Mouse (Mus musculus) cerebellum, adult 2 months (tissue): ENCODE results near the gene Eif4h. TPM values are rescaled to one million over a fixed set of nuclear protein-coding genes. Genes with fewer than 3 reads are reported as not detected.

ENCODE experiments used
- DNase-seq, 2 experiments: peaks; one replicate each; pipeline ENCODE4 v3.0.0; 2021
- H3K27ac ChIP-seq: fragments of 200-500 bp; 2 replicates; pipeline ENCODE4 v1.5.1; 2012; ENCODE audit warnings: low read length, control low read depth, inconsistent platforms; ENCODE audit not compliant: insufficient read depth
- H3K27me3 ChIP-seq: fragments of 200-500 bp; 2 replicates; pipeline ENCODE4 v1.6.1; 2012; ENCODE audit warnings: inconsistent platforms, mild to moderate bottlenecking, low read length, moderate library complexity; ENCODE audit not compliant: control insufficient read depth, insufficient read depth
- H3K4me1 ChIP-seq: fragments of 200-500 bp; 2 replicates; pipeline ENCODE4 v1.6.1; 2011; ENCODE audit warnings: low read length; ENCODE audit not compliant: control insufficient read depth, insufficient read depth
- H3K4me3 ChIP-seq: fragments of 200-500 bp; replicated peaks from 2 replicates; pipeline ENCODE3; 2011; ENCODE audit warnings: mild to moderate bottlenecking, low read depth, low read length, control low read depth; ENCODE audit not compliant: insufficient read depth
- CTCF ChIP-seq: fragments of 200-500 bp; IDR thresholded peaks from 2 replicates; pipeline ENCODE4 v1.5.1; 2011; ENCODE audit warnings: low read depth, mild to moderate bottlenecking, control low read depth, low read length, moderate library complexity, borderline replicate concordance; ENCODE audit not compliant: insufficient read depth
- POLR2A ChIP-seq: fragments of 200-500 bp; IDR thresholded peaks from 2 replicates; pipeline ENCODE4 v1.6.1; 2011; ENCODE audit warnings: low read length, control low read depth, borderline replicate concordance; ENCODE audit not compliant: insufficient read depth
- WGBS: fragments of 180-500 bp; shearing (Covaris S2); methylation state at CpG from one replicate; pipeline ENCODE4 v1.1.7; 2018; 5-methylcytosine and 5-hydroxymethylcytosine counted together
- polyA plus RNA-seq: library from polyadenylated mRNA; depleted of rRNA; stranded (reverse); fragments of >200 nt; gene quantifications from 2 replicates; pipeline ENCODE4 v1.2.3, GENCODE M21; 2012

Gene Eif4h
- polyA plus RNA-seq, 1 experiment, result 379 TPM

- WGBS, result 76% methylated on average over 8 of the region's 8 CpGs
- no peaks in the 10 kb centered on the region for H3K4me1 ChIP-seq
- H3K27me3 ChIP-seq, result no peaks in the 10 kb centered on the region
- TF ChIP-seq POLR2A, result no peak
- no peak for TF ChIP-seq CTCF
- DNase-seq, result no peak
- no peak overlapping the region for H3K27ac ChIP-seq
- H3K4me3 ChIP-seq, result no peak overlapping the region
These were observed 25.0 kb downstream of the Eif4h start for GRCm38 (mm10) chr5:134614296-134614695.

- Histone ChIP-seq H3K4me1 (no peaks in the 10 kb centered on the region), H3K27me3 (no peaks in the 10 kb centered on the region), H3K4me3 (no peak overlapping the region), H3K27ac (no peak overlapping the region)
- WGBS, result 89% methylated on average over 9 of the region's 9 CpGs
- TF ChIP-seq POLR2A (no peak), CTCF (no peak)
- no peak for DNase-seq
These were observed 25.6 kb downstream of the Eif4h start for GRCm38 (mm10) chr5:134613727-134614126.

GRCm38 (mm10) chr5:134611810-134612521 lies 27.3 kb downstream of the Eif4h start:
- WGBS, result 47% methylated on average over 8 of the region's 8 CpGs
- Histone ChIP-seq H3K4me1 (no peaks in the 10 kb centered on the region), H3K27ac (no peak overlapping the region), H3K4me3 (no peak overlapping the region), H3K27me3 (no peaks in the 10 kb centered on the region)
- DNase-seq, result no peak
- TF ChIP-seq CTCF, result no peak
- no peak for TF ChIP-seq POLR2A

GRCm38 (mm10) chr5:134609916-134610643 lies 29.2 kb downstream of the Eif4h start:
- H3K4me1 ChIP-seq, result no peaks in the 10 kb centered on the region
- DNase-seq, result no peak
- TF ChIP-seq CTCF, result no peak
- no peak for TF ChIP-seq POLR2A
- no peak overlapping the region for H3K27ac ChIP-seq
- no peaks in the 10 kb centered on the region for H3K27me3 ChIP-seq
- H3K4me3 ChIP-seq, result no peak overlapping the region
- WGBS, result 82% methylated on average over 12 of the region's 12 CpGs

- TF ChIP-seq CTCF, result no peak
- no peak for TF ChIP-seq POLR2A
- Histone ChIP-seq H3K4me3 (no peak overlapping the region), H3K27ac (no peak overlapping the region), H3K4me1 (no peaks in the 10 kb centered on the region), H3K27me3 (no peaks in the 10 kb centered on the region)
- no peak for DNase-seq
- 67% methylated on average over 5 of the region's 5 CpGs for WGBS
These were observed 32.2 kb downstream of the Eif4h start for GRCm38 (mm10) chr5:134607121-134607520.

GRCm38 (mm10) chr5:134606314-134606713 lies 33.0 kb downstream of the Eif4h start:
- no peak for DNase-seq
- Histone ChIP-seq H3K27me3 (no peaks in the 10 kb centered on the region), H3K4me3 (no peak overlapping the region), H3K4me1 (no peaks in the 10 kb centered on the region), H3K27ac (no peak overlapping the region)
- TF ChIP-seq CTCF, result no peak; the same call in 1 of the 2 replicates
- TF ChIP-seq POLR2A, result no peak

- no peak overlapping the region for H3K4me3 ChIP-seq
- DNase-seq, result no peak
- WGBS, result 85% methylated on average over 11 of the region's 11 CpGs
- TF ChIP-seq POLR2A, result no peak
- TF ChIP-seq CTCF, result no peak
- H3K4me1 ChIP-seq, result no peaks in the 10 kb centered on the region
- H3K27me3 ChIP-seq, result no peaks in the 10 kb centered on the region
- no peak overlapping the region for H3K27ac ChIP-seq
These were observed 34.9 kb downstream of the Eif4h start for GRCm38 (mm10) chr5:134604376-134604775.

GRCm38 (mm10) chr5:134597711-134598110 lies 41.6 kb downstream of the Eif4h start:
- WGBS, result 20% methylated on average over 10 of the region's 10 CpGs
- TF ChIP-seq CTCF, result no peak
- TF ChIP-seq POLR2A, result no peak
- Histone ChIP-seq H3K4me3 (no peak overlapping the region), H3K27ac (no peak overlapping the region), H3K4me1 (no peaks in the 10 kb centered on the region), H3K27me3 (no peaks in the 10 kb centered on the region)
- peak in 1 of 2 experiments; percentile 27 for DNase-seq
